Comparison of ENCODE assay signal across 22 mouse cellular contexts in the genomic region with DNA sequence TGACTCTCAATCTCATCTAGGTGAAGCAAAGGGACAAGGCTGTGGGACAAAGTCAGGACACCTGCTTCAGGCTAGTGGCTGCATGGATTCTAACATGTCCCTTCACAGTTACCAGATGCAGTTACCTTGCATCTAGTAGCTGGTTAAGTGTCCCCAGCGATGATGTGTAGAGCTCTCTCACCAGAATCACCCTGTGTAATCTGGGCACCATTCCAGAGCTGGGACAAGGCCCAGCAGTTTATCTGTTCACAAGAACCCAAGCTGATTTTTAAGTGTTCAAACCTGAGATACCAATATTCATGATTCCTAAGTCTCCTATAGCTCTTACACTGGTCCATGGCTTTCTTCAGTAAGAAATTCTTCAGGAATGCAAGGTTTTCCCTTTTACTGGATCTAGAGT.
DNase-seq lines count a peak whose midpoint lies in the region; ATAC-seq lines count a peak whose summit lies in the region.
"Had no signal": no experiment of that assay in that cellular context is flagged by ENCODE, and none has a peak within 500 bp of the region (broad histone marks: within the 10 kb centered on the region; RNA-seq: fewer than 3 reads in every experiment).

No protein-coding gene starts in this region.

- 0 out of 2 replicates have a peak overlapping the region, but pooled peaks have one; percentile 7 for H3K27ac ChIP-seq in heart, embryonic 15.5 days
- peak overlapping the region; percentile 93 for H3K27ac ChIP-seq in limb, embryonic 13.5 days
- H3K27ac ChIP-seq: embryonic facial prominence, embryonic 15.5 days; forebrain, embryonic 12.5 days; neural tube, embryonic 13.5 days had no signal

- ATAC-seq in heart, embryonic 15.5 days (replicated peaks; ENCODE audit: insufficient number of reproducible peaks, insufficient read depth, low FRiP score, low read depth) = no peak
- no peak for ATAC-seq in limb, embryonic 13.5 days (ENCODE audit: low FRiP score, low read depth)
- ATAC-seq: activated CD4-positive, CD25-positive, alpha-beta regulatory T cell, adult 4 months; inflammation-experienced regulatory T-cells, adult 6 months had no signal

- no peaks in the 10 kb centered on the region for H3K9me3 ChIP-seq in heart, embryonic 15.5 days (replicated peaks)
- no peaks in the 10 kb centered on the region for H3K9me3 ChIP-seq in limb, embryonic 13.5 days
- H3K9me3 ChIP-seq: embryonic facial prominence, embryonic 15.5 days; forebrain, embryonic 12.5 days; neural tube, embryonic 13.5 days had no signal

- H3K4me3 ChIP-seq in heart, embryonic 15.5 days = no peak overlapping the region
- H3K4me3 ChIP-seq in limb, embryonic 13.5 days = no peak overlapping the region
- H3K4me3 ChIP-seq: embryonic facial prominence, embryonic 15.5 days; forebrain, embryonic 12.5 days; heart, adult 2 months; neural tube, embryonic 13.5 days had no signal

- 47% methylated on average over 1 of the region's 1 CpGs for WGBS in heart, embryonic 15.5 days
- 63% methylated on average over 1 of the region's 1 CpGs for WGBS in limb, embryonic 13.5 days

- H3K27me3 ChIP-seq in heart, embryonic 15.5 days = no peaks in the 10 kb centered on the region
- H3K27me3 ChIP-seq in limb, embryonic 13.5 days = no peaks in the 10 kb centered on the region
- H3K27me3 ChIP-seq: embryonic facial prominence, embryonic 15.5 days; forebrain, embryonic 12.5 days; neural tube, embryonic 13.5 days had no signal

- no peak overlapping the region for H3K4me2 ChIP-seq in heart, embryonic 15.5 days
- H3K4me2 ChIP-seq in limb, embryonic 13.5 days (replicated peaks) = no peak overlapping the region
- H3K4me2 ChIP-seq: embryonic facial prominence, embryonic 15.5 days; forebrain, embryonic 12.5 days; neural tube, embryonic 13.5 days had no signal

- DNase-seq in adrenal gland, postnatal 10 days = peak; percentile 35
- no peak for DNase-seq in adrenal gland, postnatal 4 days (ENCODE audit: low spot score in 2 of 2)
- no peak for DNase-seq in heart, postnatal 4 days
- peak; percentile 57 to 59 for DNase-seq in cerebellum, postnatal 14 days
- no peak for DNase-seq in frontal cortex, postnatal 36 days (ENCODE audit: low spot score in 2 of 2)
- no peak for DNase-seq in lung, postnatal 10 days
- DNase-seq: gastrocnemius, postnatal 25 days; heart, adult 2 months; kidney, adult 8-10 months; kidney, postnatal 25 days; layer of hippocampus, adult 9-11 months; liver; lung, postnatal 14 days; midbrain, embryonic 14.5 days; right cerebral cortex, postnatal 14 days had no signal

- no peaks in the 10 kb centered on the region for H3K36me3 ChIP-seq in heart, embryonic 15.5 days
- no peaks in the 10 kb centered on the region for H3K36me3 ChIP-seq in limb, embryonic 13.5 days
- H3K36me3 ChIP-seq: embryonic facial prominence, embryonic 15.5 days; forebrain, embryonic 12.5 days; neural tube, embryonic 13.5 days had no signal

- H3K4me1 ChIP-seq in heart, embryonic 15.5 days (replicated peaks) = peaks cover 42% of the 10 kb centered on the region
- H3K4me1 ChIP-seq in limb, embryonic 13.5 days = peaks cover 57% of the 10 kb centered on the region

- H3K9ac ChIP-seq in heart, embryonic 15.5 days = no peak overlapping the region
- no peak overlapping the region for H3K9ac ChIP-seq in limb, embryonic 13.5 days
- H3K9ac ChIP-seq: embryonic facial prominence, embryonic 15.5 days; forebrain, embryonic 12.5 days; neural tube, embryonic 13.5 days had no signal

Comparison
In these comparisons a context has a peak if more than half of its experiments do, and no peak if none do; other contexts are left out.
1. DNase-seq: peak in adrenal gland, postnatal 10 days (single experiment) and cerebellum, postnatal 14 days (2 of 2); none in adrenal gland, postnatal 4 days (0 of 2), heart, postnatal 4 days (single experiment), frontal cortex, postnatal 36 days (0 of 2) and lung, postnatal 10 days (single experiment).